Mouse (Mus musculus) T-helper 1 cell (primary cell): ENCODE results near the gene Gpr152.
"Not testable (repeated sequence)": the region's sequence is repeated elsewhere in the genome, so short reads cannot be mapped to it uniquely, and the experiment has no call there.

Experiments
- in situ Hi-C: fragments of 300-600 bp; cut with MboI, MseI; formaldehyde crosslinking; loops from one replicate; pipeline ENCODE4 v1.15.1; 2025; ENCODE audit warnings: high pct_unique_total_duplicates

Gene Gpr152

GRCm38 (mm10) chr19:4112063-4112960 lies 27.3 kb upstream of the Gpr152 start:
- in situ Hi-C loops: loop anchor here (5.0 kb wide), 1 partner anchor 75 kb away; no protein-coding TSS in a partner anchor

GRCm38 (mm10) chr19:4113186-4113805 lies 26.3 kb upstream of the Gpr152 start:
- in situ Hi-C loops: loop anchor here (5.0 kb wide), 1 partner anchor 74 kb away; no protein-coding TSS in a partner anchor

DNA sequence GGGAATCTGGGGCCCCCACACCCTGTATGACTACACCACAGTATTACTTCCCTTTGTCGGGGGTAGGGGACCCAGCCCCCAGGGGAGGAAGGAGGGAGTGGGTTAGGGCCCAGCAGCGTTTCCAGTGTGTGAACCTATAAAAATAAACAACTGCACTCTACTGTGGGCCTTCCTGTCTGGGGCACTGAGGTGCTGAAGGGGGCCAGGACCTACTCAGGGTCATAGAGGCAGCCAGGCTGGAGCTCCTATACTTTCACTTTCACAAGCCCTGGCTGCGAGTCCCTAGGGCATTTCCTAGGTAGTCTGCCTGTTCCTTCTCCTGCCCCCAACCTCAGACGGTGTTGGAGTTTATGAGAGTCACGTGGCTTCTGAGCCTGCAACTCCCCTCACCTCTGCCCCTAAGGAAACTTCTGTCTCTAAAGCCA lies 25.8 kb upstream of the Gpr152 start:
- in situ Hi-C loops: loop anchor here (5.0 kb wide), 1 partner anchor 73 kb away; no protein-coding TSS in a partner anchor

DNA sequence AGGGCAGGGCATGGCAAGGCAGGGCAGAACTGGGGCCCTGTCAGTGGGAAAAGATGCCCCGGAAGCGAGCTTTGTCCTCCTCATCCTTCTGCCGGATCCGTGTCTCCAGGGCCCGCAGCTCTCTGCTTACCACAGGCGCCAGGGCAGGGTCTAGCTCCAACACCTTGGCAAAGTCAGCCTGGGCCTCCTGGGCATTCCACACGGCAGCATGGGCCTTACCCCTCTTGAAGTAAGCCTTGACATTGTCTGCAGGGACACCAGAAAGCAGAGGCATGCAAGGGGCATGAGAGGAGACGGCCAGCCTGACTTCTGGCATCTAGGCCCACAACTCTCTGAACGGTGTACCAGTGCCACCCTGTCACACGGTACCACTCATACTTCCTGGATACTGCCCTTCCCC lies 25.0 kb upstream of the Gpr152 start:
- in situ Hi-C loops: loop anchor here (5.0 kb wide), 1 partner anchor 73 kb away; no protein-coding TSS in a partner anchor

DNA sequence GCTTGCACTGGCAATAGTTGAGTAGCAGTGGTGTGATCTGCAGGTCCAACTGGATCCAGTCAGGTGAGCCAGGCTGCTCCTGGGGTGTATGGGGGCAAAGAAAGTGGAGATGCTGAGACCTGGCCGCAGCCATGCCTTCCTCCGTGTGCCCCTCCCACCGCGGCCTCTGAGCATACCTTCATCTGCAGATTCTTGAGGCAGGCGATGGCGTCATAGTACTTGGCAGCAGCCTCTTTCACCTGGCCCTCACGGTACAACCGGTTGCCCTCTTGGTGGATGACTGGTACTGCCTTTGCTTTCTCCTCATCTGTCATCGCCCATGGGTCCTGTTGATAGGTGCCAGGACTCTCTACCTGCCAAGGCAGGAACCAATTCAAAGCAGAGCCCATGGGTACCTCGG lies 24.4 kb upstream of the Gpr152 start:
- in situ Hi-C loops: no loop called here

DNA sequence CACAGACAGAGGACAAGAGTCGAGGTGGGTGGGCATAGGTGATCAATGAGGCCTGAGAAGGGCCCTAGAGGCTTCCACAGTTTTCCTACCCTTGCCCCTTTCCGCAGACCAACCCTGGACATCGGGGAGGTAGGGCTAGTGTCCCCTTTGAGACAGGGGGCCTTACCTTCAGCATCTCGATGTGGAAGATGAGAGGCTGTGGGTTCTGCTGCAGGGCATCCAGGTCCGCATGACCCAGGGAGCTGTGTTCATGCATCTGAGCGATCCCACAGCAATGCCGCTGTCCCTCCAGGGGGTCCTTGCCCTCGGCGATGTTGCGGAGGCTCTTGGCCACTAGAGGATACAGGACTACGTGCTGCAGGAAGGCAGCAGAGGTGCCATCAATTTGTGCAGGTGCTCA lies 23.8 kb upstream of the Gpr152 start:
- in situ Hi-C loops: no loop called here

DNA sequence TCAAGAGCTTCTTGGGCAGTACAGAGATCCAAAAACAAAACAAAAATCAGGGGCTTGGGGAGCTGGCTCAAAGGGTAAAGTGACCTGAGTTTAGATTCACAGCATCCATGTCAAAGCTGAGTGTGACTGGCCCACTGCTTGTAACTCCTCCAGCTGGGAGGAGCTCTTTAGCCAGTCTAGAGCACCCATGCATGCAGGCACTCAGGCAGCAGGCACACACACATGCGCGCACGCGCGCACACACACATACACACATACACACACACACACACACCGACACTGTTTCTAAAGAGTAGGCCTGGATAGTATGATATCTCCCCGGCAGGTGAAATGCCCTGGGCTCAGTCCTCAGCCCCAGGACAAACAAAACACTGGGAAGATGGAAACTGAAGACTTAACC lies 22.6 kb upstream of the Gpr152 start:
- in situ Hi-C loops: no loop called here

GRCm38 (mm10) chr19:4118350-4118749 lies 21.2 kb upstream of the Gpr152 start:
- in situ Hi-C loops: no loop called here

DNA sequence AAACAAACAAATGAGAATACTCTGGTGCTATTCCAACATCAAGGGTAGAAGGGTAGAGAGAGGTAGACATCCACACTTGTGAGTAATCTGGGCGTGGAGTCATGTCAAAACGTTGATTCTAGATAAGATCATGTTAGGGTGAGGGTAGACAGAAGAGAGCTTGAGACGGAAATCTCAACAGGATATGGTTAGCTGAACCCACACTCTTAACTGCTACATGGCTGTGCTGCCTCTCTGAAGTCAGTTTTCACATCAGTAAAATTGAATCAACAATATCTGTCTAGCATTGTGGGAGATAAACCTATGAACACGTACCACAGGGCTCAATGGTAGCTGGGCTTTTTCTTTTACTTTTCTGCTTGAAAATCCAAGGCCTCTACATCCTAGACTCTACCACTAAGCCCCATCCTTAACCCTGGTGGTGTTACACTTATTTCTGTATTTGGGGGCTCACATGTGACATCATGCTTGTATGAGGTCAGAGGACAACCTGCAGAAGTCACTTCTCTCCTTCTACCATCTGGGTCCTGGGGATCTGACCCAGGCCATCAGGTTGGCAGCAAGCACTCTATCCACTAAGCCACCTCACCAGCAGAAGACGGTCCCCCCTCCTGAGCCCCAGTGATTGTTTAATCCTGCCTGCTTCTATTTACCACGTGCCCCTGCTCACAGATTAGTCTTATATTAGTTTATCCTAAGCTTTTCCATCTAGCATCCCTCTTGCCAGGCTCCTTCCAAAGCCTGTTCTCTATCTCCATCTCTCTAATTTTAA lies 19.7 kb upstream of the Gpr152 start:
- in situ Hi-C loops: no loop called here

GRCm38 (mm10) chr19:4120496-4120895 lies 19.1 kb upstream of the Gpr152 start:
- in situ Hi-C loops: no loop called here

DNA sequence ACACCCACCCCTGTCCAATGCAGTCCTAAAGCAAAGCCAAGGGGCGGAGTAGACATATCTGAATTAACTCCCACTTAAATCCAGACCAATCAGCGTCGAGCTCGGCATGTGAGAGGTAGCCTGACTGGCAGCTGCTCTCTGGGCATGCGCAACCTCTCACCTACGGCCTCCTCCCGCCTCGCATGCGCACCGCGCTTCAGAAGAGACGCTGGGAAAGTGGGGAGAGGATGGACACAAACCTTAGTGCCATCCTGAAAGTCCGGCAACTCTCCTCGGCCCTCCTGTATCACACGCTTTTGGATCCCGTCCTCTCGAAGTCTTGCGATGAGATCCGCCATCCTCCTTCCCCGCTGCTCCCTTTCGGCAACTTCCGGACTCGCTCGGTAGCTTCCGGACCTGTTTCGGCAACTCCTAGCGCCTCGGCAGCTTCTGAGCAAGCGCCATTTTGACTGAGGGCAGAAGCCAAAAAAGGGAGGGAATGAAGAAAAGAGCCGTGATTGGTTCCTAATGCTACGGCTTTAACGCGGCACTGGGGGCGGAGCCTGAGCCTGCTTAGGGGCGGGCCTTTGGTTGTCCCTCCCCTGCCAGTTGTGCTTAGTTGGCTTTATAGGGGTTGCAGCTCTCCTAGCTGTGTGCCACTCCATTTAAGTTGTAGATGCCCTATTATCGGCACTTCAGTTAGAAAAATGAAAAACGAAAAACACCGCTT lies 18.3 kb upstream of the Gpr152 start:
- in situ Hi-C loops: no loop called here

DNA sequence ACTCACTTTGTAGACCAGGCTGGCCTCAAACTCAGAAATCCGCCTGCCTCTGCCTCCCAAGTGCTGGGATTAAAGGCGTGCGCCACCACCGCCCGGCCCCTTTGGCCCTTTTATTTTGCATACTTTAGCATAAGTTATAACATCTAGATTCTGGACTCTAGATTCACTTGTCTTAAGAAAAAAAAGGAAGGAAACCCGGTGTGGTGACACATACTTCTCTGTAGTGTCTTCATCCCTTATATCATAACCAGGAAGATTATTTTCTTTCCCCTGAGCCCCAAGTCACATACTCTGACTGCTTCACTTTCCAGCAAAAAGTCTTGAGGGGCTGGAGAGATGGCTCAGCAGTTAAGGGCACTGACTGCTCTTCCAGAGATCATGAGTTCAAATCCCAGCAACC lies 17.7 kb upstream of the Gpr152 start:
- in situ Hi-C loops: not testable (repeated sequence)

GRCm38 (mm10) chr19:4122411-4123370 lies 16.9 kb upstream of the Gpr152 start:
- in situ Hi-C loops: no loop called here

DNA sequence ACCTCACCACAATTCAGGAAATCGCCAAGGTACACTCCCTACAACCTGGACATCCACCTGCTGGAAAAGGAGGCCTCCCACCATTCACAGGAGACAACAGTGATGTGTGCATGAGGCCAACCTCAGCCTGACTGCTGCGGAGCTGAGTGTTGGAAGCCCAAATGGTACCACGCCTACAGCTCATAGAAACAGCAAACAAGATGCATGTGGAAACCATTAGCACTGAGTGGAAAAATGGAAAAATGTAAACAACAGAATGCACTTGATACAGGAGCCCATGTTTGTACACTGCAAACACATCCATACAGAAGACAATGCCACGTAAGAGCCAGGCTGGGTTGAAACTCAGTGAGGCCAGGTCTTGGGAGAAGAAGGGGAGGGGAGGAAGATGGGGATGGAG lies 15.2 kb upstream of the Gpr152 start:
- in situ Hi-C loops: no loop called here

GRCm38 (mm10) chr19:4125268-4125667 lies 14.3 kb upstream of the Gpr152 start:
- in situ Hi-C loops: not testable (repeated sequence)

GRCm38 (mm10) chr19:4125741-4126696 lies 13.6 kb upstream of the Gpr152 start, which contains the start of gene Aip:
Gene Aip, minus strand, starts transcription at chr19:4125858.
- in situ Hi-C loops: no loop called here

DNA sequence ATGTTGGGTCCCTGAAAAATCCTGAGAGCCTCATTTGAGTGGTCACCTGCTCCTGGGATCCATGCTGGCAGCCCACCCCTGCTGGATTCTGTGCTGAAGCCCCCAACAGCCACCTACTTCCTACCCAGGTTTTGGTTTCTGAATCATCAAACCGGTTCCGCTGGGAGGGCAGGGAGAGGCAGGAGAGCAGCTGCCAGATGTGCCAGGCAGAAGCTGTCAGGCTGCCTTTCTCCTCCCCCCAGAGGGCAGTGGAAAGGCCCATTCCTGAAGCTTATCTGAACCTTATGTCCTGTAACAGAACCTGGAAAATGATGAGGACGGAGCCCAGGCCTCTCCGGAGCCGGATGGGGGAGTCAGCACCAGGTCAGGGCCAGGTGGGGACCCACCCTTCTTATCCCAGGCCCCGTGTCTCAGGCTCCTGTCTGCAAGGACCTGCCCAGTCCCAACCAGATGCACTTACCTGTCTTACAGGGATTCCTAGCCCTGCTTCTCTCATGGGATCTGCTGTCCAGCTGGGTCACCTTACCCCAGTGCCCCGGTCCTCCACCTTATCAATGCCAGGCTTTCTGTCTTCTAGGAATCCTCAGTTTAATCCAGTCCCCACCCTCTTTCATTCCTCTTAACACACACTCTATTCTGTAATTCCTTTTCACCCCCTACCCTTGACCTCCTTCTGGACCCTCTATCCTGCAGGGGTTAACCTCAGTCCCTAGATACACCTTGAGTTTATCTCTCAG lies 12.7 kb upstream of the Gpr152 start:
- in situ Hi-C loops: no loop called here

DNA sequence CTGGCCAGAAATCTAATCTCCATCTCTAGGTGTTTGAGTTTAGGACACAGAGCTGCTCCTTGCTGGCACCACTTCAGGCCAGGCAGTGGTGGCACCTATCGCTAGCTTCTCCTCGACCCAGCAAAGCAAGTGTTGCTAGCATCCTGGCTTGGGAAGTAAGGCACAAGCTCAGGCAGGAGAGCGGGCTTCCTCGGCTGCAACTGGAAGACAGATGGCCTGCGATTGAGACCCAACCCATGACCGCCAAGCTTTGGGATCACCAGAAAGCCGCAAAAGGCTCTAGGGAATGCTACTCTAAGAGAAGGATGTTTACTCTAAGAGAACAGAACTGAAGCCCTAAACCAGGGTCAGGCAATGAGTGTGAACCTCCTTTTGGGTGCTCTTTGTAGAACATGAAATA lies 10.1 kb upstream of the Gpr152 start:
- in situ Hi-C loops: no loop called here
